Mouse (Mus musculus) embryonic stem cell, embryonic (primary cell): ENCODE results near the gene Dmac2.

Experiments
- CTCF ChIA-PET, 4 experiments: fragments of 300-600 bp in 2 of 4; fragments of 350-600 bp in 2 of 4; sonication (Branson Sonifier 250); formaldehyde crosslinking; loops; one replicate each; lab custom pipeline; 2022; ENCODE audit warnings: inconsistent platforms in 2 of 4; lab: Charles Lee
- POLR2A ChIA-PET, 4 experiments: fragments of 300-600 bp in 2 of 4; fragments of 350-600 bp in 2 of 4; sonication (Branson Sonifier 250); formaldehyde crosslinking; loops; one replicate each; lab custom pipeline; 2022; ENCODE audit warnings: antibody characterized with exemption in 4 of 4, inconsistent platforms in 1 of 4; lab: Charles Lee

Dmac2 gene

GRCm38 (mm10) chr7:25666381-25666780 lies 47.2 kb downstream of the Dmac2 start:
- POLR2A ChIA-PET: interaction anchor here (0.9 to 5.6 kb wide), 16 partner anchors 8 to 89 kb away, joined by 3 to 73 read pairs (median 7); partner anchors contain the start of genes B9d2 (in 2 of the 4), Bckdha (in 2 of the 4), Exosc5 (in 2 of the 4) and Hnrnpul1 (in 1 of the 4)
- CTCF ChIA-PET: interaction anchor here in 1 of 4 experiments (1.2 to 1.3 kb wide), 2 partner anchors 8 to 14 kb away, joined by 3 to 4 read pairs; partner anchors contain the start of genes B9d2 and Tmem91

GRCm38 (mm10) chr7:25669158-25669557 lies 49.9 kb downstream of the Dmac2 start:
- ChIA-PET POLR2A (interaction anchor here in 3 of 4 experiments (0.7 to 5.6 kb wide), 27 partner anchors 9 to 236 kb away, joined by 3 to 73 read pairs (median 5); partner anchors contain the start of genes Bckdha (in 3 of the 3), Exosc5 (in 3 of the 3), B9d2 (in 2 of the 3) and Cyp2s1 (in 1 of the 3)), CTCF (interaction anchor here in 3 of 4 experiments (0.8 to 2.1 kb wide), 7 partner anchors 9 to 51 kb away, joined by 3 to 9 read pairs (median 3); partner anchors contain the start of genes B9d2 (in 2 of the 3), Bckdha (in 1 of the 3) and Exosc5 (in 1 of the 3))

DNA sequence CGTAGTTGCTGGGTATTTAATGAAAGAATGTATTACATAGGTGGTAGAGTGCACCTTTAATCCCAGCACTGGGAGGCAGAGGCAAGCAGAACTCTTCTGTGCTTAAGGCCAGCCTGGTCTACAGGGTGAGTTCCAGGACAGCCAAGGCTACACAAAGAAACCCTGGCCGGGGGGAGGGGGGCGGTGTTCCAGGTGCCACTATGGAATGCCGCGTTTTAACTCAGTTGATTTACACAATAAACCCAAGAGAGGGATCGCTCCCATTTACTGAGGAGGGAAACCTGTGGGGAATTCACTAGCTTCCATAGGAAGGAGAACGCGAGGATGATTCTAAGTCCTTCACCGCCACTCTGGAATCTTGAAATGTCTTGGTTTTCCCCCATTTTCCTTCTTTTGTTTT lies 50.4 kb downstream of the Dmac2 start:
- ChIA-PET CTCF (interaction anchor here in 2 of 4 experiments (1.0 to 2.1 kb wide), 5 partner anchors 9 to 22 kb away, joined by 3 to 9 read pairs (median 3); partner anchors contain the start of genes B9d2 (in 2 of the 2), Bckdha (in 1 of the 2) and Exosc5 (in 1 of the 2)), POLR2A (interaction anchor here in 3 of 4 experiments (0.7 to 5.6 kb wide), 22 partner anchors 10 to 501 kb away, joined by 3 to 73 read pairs (median 5); partner anchors contain the start of genes B9d2 (in 2 of the 3), Bckdha (in 2 of the 3), Exosc5 (in 2 of the 3) and Cyp2s1 (in 1 of the 3))

- ChIA-PET POLR2A (interaction anchor here in 3 of 4 experiments (0.7 to 5.6 kb wide), 19 partner anchors 9 to 502 kb away, joined by 3 to 73 read pairs (median 5); partner anchors contain the start of genes B9d2 (in 2 of the 3), Bckdha (in 2 of the 3), Exosc5 (in 2 of the 3) and Hnrnpul1 (in 1 of the 3)), CTCF (interaction anchor here in 2 of 4 experiments (1.0 to 2.1 kb wide), 4 partner anchors 9 to 22 kb away, joined by 3 to 9 read pairs (median 3); partner anchors contain the start of gene B9d2 (in 2 of the 2))
Measured at GRCm38 (mm10) chr7:25670096-25670495, 50.9 kb downstream of the Dmac2 start.

GRCm38 (mm10) chr7:25671686-25672085 lies 52.5 kb downstream of the Dmac2 start:
- CTCF ChIA-PET: interaction anchor here in 3 of 4 experiments (0.6 to 0.7 kb wide), 4 partner anchors 9 to 186 kb away, joined by 3 to 4 read pairs (median 4); partner anchors contain the start of gene B9d2 (in 1 of the 3)
- POLR2A ChIA-PET: interaction anchor here in 2 of 4 experiments (0.5 to 1.8 kb wide), 9 partner anchors 9 to 164 kb away, joined by 3 to 5 read pairs (median 4); partner anchors contain the start of genes B9d2 (in 2 of the 2), Bckdha (in 1 of the 2), Dmac2 (in 1 of the 2) and Exosc5 (in 1 of the 2)

GRCm38 (mm10) chr7:25672442-25672841 lies 53.2 kb downstream of the Dmac2 start:
- ChIA-PET CTCF (interaction anchor here in 3 of 4 experiments (0.6 to 0.7 kb wide), 4 partner anchors 8 to 187 kb away, joined by 3 to 4 read pairs (median 4); partner anchors contain the start of gene B9d2 (in 1 of the 3)), POLR2A (interaction anchor here in 2 of 4 experiments (0.7 to 1.8 kb wide), 7 partner anchors 8 to 53 kb away, joined by 3 to 4 read pairs (median 4); partner anchors contain the start of genes B9d2 (in 1 of the 2), Bckdha (in 1 of the 2), Dmac2 (in 1 of the 2) and Exosc5 (in 1 of the 2))

DNA sequence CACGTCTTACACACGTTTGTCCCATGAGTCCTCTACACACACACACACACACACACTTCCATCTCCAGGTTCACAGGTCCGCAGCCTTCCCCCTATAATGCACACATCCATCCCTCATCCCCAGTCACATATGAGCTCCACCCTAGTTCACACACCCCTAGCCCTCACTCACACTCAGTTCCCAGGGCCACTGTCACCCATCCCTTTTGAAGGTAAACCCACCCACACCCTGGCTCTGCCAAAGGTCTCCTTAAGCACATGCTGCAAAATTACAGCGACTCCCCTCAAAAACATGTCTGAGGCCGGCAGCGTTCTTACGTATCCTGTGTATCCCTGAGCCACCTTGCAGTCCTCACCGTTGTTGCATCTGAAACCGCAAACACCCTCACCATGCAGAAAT lies 55.1 kb downstream of the Dmac2 start:
- CTCF ChIA-PET: interaction anchor here (0.5 to 1.4 kb wide), 9 partner anchors 8 to 265 kb away, joined by 3 to 6 read pairs (median 4); no protein-coding TSS in a partner anchor
- POLR2A ChIA-PET: interaction anchor here in 3 of 4 experiments (0.5 to 4.2 kb wide), 23 partner anchors 10 to 1561 kb away, joined by 3 to 26 read pairs (median 4); partner anchors contain the start of genes Exosc5 (in 2 of the 3), Hnrnpul1 (in 2 of the 3), B3gnt8 (in 1 of the 3) and Bckdha (in 1 of the 3)

DNA sequence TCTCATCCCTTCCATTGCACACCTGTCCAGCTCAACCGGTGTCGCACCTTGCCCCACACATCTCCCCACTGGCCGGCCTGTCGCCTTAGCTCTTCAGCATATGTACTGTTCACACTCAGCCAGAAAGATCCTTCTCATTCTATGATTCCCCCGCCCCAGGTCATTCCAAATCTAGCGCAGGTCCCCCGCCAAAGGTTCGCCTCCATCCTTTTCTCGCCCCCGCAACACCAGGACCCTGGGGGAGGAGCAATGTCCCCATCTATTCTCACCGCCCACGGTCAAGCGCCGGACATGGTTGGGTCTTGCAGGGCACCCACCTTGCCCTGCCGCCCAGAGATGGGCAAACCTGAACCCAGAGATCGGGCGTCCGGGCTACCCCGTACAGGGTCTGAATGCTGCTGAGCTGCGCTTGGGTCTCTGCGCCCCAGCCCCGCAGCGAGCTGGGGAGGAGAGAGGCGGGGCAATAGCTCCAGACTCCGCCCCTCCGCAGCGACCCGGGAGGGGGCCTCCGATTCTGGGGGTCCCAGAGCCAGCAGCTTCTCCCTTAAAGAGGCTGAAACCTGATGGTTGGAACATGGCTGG lies 55.6 kb downstream of the Dmac2 start, which contains the start of gene Tmem91:
Gene Tmem91, minus strand, starts transcription at position 448 of the 582 bp plus-strand sequence.
- CTCF ChIA-PET: interaction anchor here (0.5 to 1.4 kb wide), 10 partner anchors 8 to 265 kb away, joined by 3 to 6 read pairs (median 4); no protein-coding TSS in a partner anchor

More for the DNA sequence above, 55.6 kb downstream of the Dmac2 start, which contains the start of gene Tmem91:
- POLR2A ChIA-PET: interaction anchor here in 3 of 4 experiments (0.5 to 4.2 kb wide), 30 partner anchors 9 to 1561 kb away, joined by 3 to 26 read pairs (median 4); partner anchors contain the start of genes Exosc5 (in 2 of the 3), Hnrnpul1 (in 2 of the 3), Tgfb1 (in 2 of the 3) and B3gnt8 (in 1 of the 3)
